Mouse (Mus musculus): Measurements from ENCODE around the gene St7.

St7 gene

GRCm38 (mm10) chr6:17727241-17727640 lies 34.5 kb downstream of the St7 start:
- Histone ChIP-seq H3K27me3 (ENCODE audit: insufficient read depth, low read length) (no peaks in the 10 kb centered on the region), H3K4me3 (replicated peaks; ENCODE audit: low read length) (no peak overlapping the region), H3K9me3 (ENCODE audit: low read length) (no peaks in the 10 kb centered on the region), H3K4me1 (replicated peaks; ENCODE audit: low read depth, low read length) (no peaks in the 10 kb centered on the region), H3K36me3 (ENCODE audit: insufficient read depth, low read length) (no peaks in the 10 kb centered on the region)
- no peak for TF ChIP-seq CTCF (conservative IDR thresholded peaks at IDR 0.05; ENCODE audit: low read length)
- TF ChIP-seq NANOG (IDR thresholded peaks at IDR 0.05; ENCODE audit: borderline replicate concordance, low read length) = no peak
- TF ChIP-seq POU5F1 (IDR thresholded peaks at IDR 0.05; ENCODE audit: borderline replicate concordance, low read length) = no peak

- Histone ChIP-seq H3K4me1 (replicated peaks; ENCODE audit: low read depth, low read length) (no peaks in the 10 kb centered on the region), H3K4me3 (replicated peaks; ENCODE audit: low read length) (no peak overlapping the region), H3K36me3 (ENCODE audit: insufficient read depth, low read length) (no peaks in the 10 kb centered on the region), H3K27me3 (ENCODE audit: insufficient read depth, low read length) (no peaks in the 10 kb centered on the region), H3K9me3 (ENCODE audit: low read length) (no peaks in the 10 kb centered on the region)
- TF ChIP-seq POU5F1 (IDR thresholded peaks at IDR 0.05; ENCODE audit: borderline replicate concordance, low read length) (no peak), CTCF (conservative IDR thresholded peaks at IDR 0.05; ENCODE audit: low read length) (no peak), NANOG (IDR thresholded peaks at IDR 0.05; ENCODE audit: borderline replicate concordance, low read length) (no peak)
These were observed 35.4 kb downstream of the St7 start for GRCm38 (mm10) chr6:17727891-17728790.

- Histone ChIP-seq H3K27me3 (ENCODE audit: insufficient read depth, low read length) (no peaks in the 10 kb centered on the region), H3K4me3 (replicated peaks; ENCODE audit: low read length) (no peak overlapping the region), H3K9me3 (ENCODE audit: low read length) (no peaks in the 10 kb centered on the region), H3K36me3 (ENCODE audit: insufficient read depth, low read length) (no peaks in the 10 kb centered on the region), H3K4me1 (replicated peaks; ENCODE audit: low read depth, low read length) (no peaks in the 10 kb centered on the region)
- no peak for TF ChIP-seq NANOG (IDR thresholded peaks at IDR 0.05; ENCODE audit: borderline replicate concordance, low read length)
- TF ChIP-seq POU5F1 (IDR thresholded peaks at IDR 0.05; ENCODE audit: borderline replicate concordance, low read length) = no peak
- no peak for TF ChIP-seq CTCF (conservative IDR thresholded peaks at IDR 0.05; ENCODE audit: low read length)
These were observed 37.4 kb downstream of the St7 start for GRCm38 (mm10) chr6:17730122-17730521.

GRCm38 (mm10) chr6:17731694-17732093 lies 39.0 kb downstream of the St7 start:
- Histone ChIP-seq H3K9me3 (ENCODE audit: low read length) (no peaks in the 10 kb centered on the region), H3K4me1 (replicated peaks; ENCODE audit: low read depth, low read length) (no peaks in the 10 kb centered on the region), H3K36me3 (ENCODE audit: insufficient read depth, low read length) (no peaks in the 10 kb centered on the region), H3K4me3 (replicated peaks; ENCODE audit: low read length) (no peak overlapping the region), H3K27me3 (ENCODE audit: insufficient read depth, low read length) (no peaks in the 10 kb centered on the region)
- TF ChIP-seq POU5F1 (IDR thresholded peaks at IDR 0.05; ENCODE audit: borderline replicate concordance, low read length) = no peak
- no peak for TF ChIP-seq CTCF (conservative IDR thresholded peaks at IDR 0.05; ENCODE audit: low read length)
- TF ChIP-seq NANOG (IDR thresholded peaks at IDR 0.05; ENCODE audit: borderline replicate concordance, low read length) = no peak

GRCm38 (mm10) chr6:17733951-17734411 lies 41.2 kb downstream of the St7 start:
- H3K9me3 ChIP-seq (ENCODE audit: low read length) = no peaks in the 10 kb centered on the region
- H3K27me3 ChIP-seq (ENCODE audit: insufficient read depth, low read length) = no peaks in the 10 kb centered on the region
- TF ChIP-seq CTCF (conservative IDR thresholded peaks at IDR 0.05; ENCODE audit: low read length) (no peak), POU5F1 (IDR thresholded peaks at IDR 0.05; ENCODE audit: borderline replicate concordance, low read length) (no peak), NANOG (IDR thresholded peaks at IDR 0.05; ENCODE audit: borderline replicate concordance, low read length) (no peak)
- no peaks in the 10 kb centered on the region for H3K36me3 ChIP-seq (ENCODE audit: insufficient read depth, low read length)
- no peak overlapping the region for H3K4me3 ChIP-seq (replicated peaks; ENCODE audit: low read length)
- no peaks in the 10 kb centered on the region for H3K4me1 ChIP-seq (replicated peaks; ENCODE audit: low read depth, low read length)

- no peaks in the 10 kb centered on the region for H3K4me1 ChIP-seq (replicated peaks; ENCODE audit: low read depth, low read length)
- TF ChIP-seq POU5F1 (IDR thresholded peaks at IDR 0.05; ENCODE audit: borderline replicate concordance, low read length) (no peak), NANOG (IDR thresholded peaks at IDR 0.05; ENCODE audit: borderline replicate concordance, low read length) (no peak), CTCF (conservative IDR thresholded peaks at IDR 0.05; ENCODE audit: low read length) (no peak)
- H3K4me3 ChIP-seq (replicated peaks; ENCODE audit: low read length) = no peak overlapping the region
- H3K27me3 ChIP-seq (ENCODE audit: insufficient read depth, low read length) = no peaks in the 10 kb centered on the region
- no peaks in the 10 kb centered on the region for H3K9me3 ChIP-seq (ENCODE audit: low read length)
- no peaks in the 10 kb centered on the region for H3K36me3 ChIP-seq (ENCODE audit: insufficient read depth, low read length)
These were observed 44.7 kb downstream of the St7 start for GRCm38 (mm10) chr6:17737262-17737948.

GRCm38 (mm10) chr6:17740128-17740527 lies 47.4 kb downstream of the St7 start:
- no peaks in the 10 kb centered on the region for H3K27me3 ChIP-seq (ENCODE audit: insufficient read depth, low read length)
- TF ChIP-seq CTCF (conservative IDR thresholded peaks at IDR 0.05; ENCODE audit: low read length) (no peak), NANOG (IDR thresholded peaks at IDR 0.05; ENCODE audit: borderline replicate concordance, low read length) (no peak), POU5F1 (IDR thresholded peaks at IDR 0.05; ENCODE audit: borderline replicate concordance, low read length) (no peak)
- H3K4me3 ChIP-seq (replicated peaks; ENCODE audit: low read length) = no peak overlapping the region

GRCm38 (mm10) chr6:17741639-17742038 lies 48.9 kb downstream of the St7 start:
- H3K27me3 ChIP-seq (ENCODE audit: insufficient read depth, low read length) = no peaks in the 10 kb centered on the region
- no peaks in the 10 kb centered on the region for H3K4me1 ChIP-seq (replicated peaks; ENCODE audit: low read depth, low read length)
- H3K9me3 ChIP-seq (ENCODE audit: low read length) = no peaks in the 10 kb centered on the region
- TF ChIP-seq CTCF (conservative IDR thresholded peaks at IDR 0.05; ENCODE audit: low read length) = no peak
- TF ChIP-seq POU5F1 (IDR thresholded peaks at IDR 0.05; ENCODE audit: borderline replicate concordance, low read length) = no peak
- no peak for TF ChIP-seq NANOG (IDR thresholded peaks at IDR 0.05; ENCODE audit: borderline replicate concordance, low read length)
- no peak overlapping the region for H3K4me3 ChIP-seq (replicated peaks; ENCODE audit: low read length)
- H3K36me3 ChIP-seq (ENCODE audit: insufficient read depth, low read length) = no peaks in the 10 kb centered on the region

More at GRCm38 (mm10) chr6:17740128-17740527, 47.4 kb downstream of the St7 start:
- Histone ChIP-seq H3K9me3 (ENCODE audit: low read length) (no peaks in the 10 kb centered on the region), H3K4me1 (replicated peaks; ENCODE audit: low read depth, low read length) (no peaks in the 10 kb centered on the region), H3K36me3 (ENCODE audit: insufficient read depth, low read length) (no peaks in the 10 kb centered on the region)

All from E14TG2a.4 (cell line).